Mouse (Mus musculus) cerebellum, adult 11-12 months (tissue): ENCODE measurements around the gene Apod.
"Not testable (repeated sequence)": the region's sequence is repeated elsewhere in the genome, so short reads cannot be mapped to it uniquely, and the experiment has no call there.

ENCODE experiments used
- DNase-seq: peaks from one replicate; pipeline ENCODE4 v3.0.0; 2022

The Apod gene

GRCm38 (mm10) chr16:31320954-31321353 is 6.3 kb upstream of the Apod start:
- no peak for DNase-seq

- not testable (repeated sequence) for DNase-seq
Observed at GRCm38 (mm10) chr16:31319723-31320122, 5.1 kb upstream of the Apod start.

GRCm38 (mm10) chr16:31319316-31319715 is 4.7 kb upstream of the Apod start:
- no peak for DNase-seq

GRCm38 (mm10) chr16:31318418-31318817 is 3.8 kb upstream of the Apod start:
- DNase-seq, result no peak

- peak; percentile 7 for DNase-seq
Observed at GRCm38 (mm10) chr16:31316246-31317143, 1.9 kb upstream of the Apod start.

GRCm38 (mm10) chr16:31315294-31315693 is 686 bp upstream of the Apod start:
- DNase-seq, result no peak

GRCm38 (mm10) chr16:31313611-31314010 is 997 bp downstream of the Apod start:
- DNase-seq, result no peak

GRCm38 (mm10) chr16:31312296-31312695 is 2.3 kb downstream of the Apod start:
- DNase-seq, result no peak

- no peak for DNase-seq
Observed at GRCm38 (mm10) chr16:31305199-31305919, 9.2 kb downstream of the Apod start.

- no peak for DNase-seq
Observed at GRCm38 (mm10) chr16:31303276-31303675, 11.3 kb downstream of the Apod start.

- DNase-seq, result no peak
Observed at GRCm38 (mm10) chr16:31300883-31301532, 13.6 kb downstream of the Apod start.

- no peak for DNase-seq
Observed at GRCm38 (mm10) chr16:31300467-31300866, 14.1 kb downstream of the Apod start.

- no peak for DNase-seq
Observed at GRCm38 (mm10) chr16:31299960-31300353, 14.7 kb downstream of the Apod start.

GRCm38 (mm10) chr16:31299164-31299959 is 15.2 kb downstream of the Apod start:
- DNase-seq, result no peak

GRCm38 (mm10) chr16:31297113-31297512 is 17.5 kb downstream of the Apod start:
- DNase-seq, result no peak

- DNase-seq, result no peak
Observed at GRCm38 (mm10) chr16:31293761-31294160, 20.8 kb downstream of the Apod start.

- no peak for DNase-seq
Observed at GRCm38 (mm10) chr16:31290751-31291365, 23.8 kb downstream of the Apod start.

GRCm38 (mm10) chr16:31290281-31290680 is 24.3 kb downstream of the Apod start:
- no peak for DNase-seq

- DNase-seq, result no peak
Observed at GRCm38 (mm10) chr16:31287712-31288111, 26.9 kb downstream of the Apod start.

- DNase-seq, result no peak
Observed at GRCm38 (mm10) chr16:31286801-31287488, 27.7 kb downstream of the Apod start.

GRCm38 (mm10) chr16:31281981-31282380 is 32.6 kb downstream of the Apod start:
- no peak for DNase-seq

GRCm38 (mm10) chr16:31280176-31280575 is 34.4 kb downstream of the Apod start:
- DNase-seq, result no peak
